Mouse (Mus musculus): ENCODE measurements around the gene 4930432M17Rik.

DNA sequence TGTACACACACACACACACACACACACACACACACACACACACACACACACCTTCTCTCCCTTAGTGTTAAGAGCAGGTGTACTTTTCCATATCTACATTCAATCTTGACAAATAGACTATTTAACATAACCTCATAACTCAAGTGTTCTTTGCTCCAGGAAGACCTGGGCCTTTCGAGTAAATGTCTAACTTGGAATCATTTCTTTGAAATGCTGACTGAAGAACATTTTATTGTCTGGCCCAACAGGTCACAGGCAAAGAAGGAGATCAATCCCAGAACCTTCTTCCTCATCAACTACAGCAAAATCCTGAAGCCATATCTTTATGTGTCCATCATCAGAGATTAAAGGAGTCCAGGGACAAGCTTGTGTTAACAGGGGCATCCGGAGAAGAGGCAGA, 43.9 kb downstream of the 4930432M17Rik start:
- TF ChIP-seq EP300 (IDR thresholded peaks at IDR 0.05; ENCODE audit: insufficient read depth, low read depth, low read length) (no peak), POLR2A (IDR thresholded peaks at IDR 0.05; ENCODE audit: insufficient read depth, low read length) (no peak)

Measured in ES-Bruce4 (cell line).